Mouse (Mus musculus): ENCODE results near the gene Haus5.

Haus5 gene

DNA sequence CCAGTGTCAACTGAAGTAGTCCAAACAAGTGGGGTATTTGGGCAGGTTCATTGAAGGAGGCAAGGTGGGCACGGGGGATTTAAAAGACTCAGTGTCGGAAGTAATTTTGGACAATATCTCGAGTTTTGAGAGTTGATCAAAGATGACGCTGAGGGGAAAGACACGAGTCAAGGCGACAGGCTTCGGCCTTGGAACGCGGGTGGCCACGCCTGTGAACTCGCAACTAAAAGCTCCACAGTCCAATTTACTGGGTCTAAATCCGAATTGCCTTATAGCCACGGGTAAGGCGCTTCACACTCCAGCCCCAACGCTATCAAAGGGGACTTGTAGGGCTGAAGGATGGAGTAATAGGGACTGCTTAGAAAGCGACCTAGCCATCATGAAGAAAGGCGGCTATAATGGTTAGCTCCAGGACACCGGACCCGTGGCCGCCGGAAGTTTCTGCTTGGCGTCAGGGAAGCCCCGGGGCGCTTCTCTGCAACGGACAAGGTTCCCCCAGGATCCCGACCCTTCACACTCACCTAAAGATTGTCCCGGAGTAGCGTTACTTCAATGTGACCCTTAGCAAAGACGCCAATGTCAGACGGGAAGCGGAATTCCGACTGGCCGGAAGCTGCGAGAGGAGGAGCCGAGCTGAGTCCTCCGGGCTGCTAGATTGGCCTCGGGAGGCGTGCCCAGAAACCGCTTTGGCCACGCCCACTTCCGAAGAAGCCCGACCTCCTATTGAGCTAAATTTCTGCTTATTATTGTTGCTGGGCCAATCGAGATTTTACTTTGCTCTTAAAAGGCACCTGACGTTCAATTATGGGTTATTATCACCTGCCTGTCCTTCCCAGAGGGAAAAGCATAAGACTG is 39.0 kb downstream of the Haus5 start, which contains the start of gene Cox6b1:
Gene Cox6b1 (minus strand): TSS at position 622 of the 855 bp plus-strand sequence.
- DNase-seq (ENCODE audit: low spot score in 2 of 2) = peak; percentile 75 to 84

DNA sequence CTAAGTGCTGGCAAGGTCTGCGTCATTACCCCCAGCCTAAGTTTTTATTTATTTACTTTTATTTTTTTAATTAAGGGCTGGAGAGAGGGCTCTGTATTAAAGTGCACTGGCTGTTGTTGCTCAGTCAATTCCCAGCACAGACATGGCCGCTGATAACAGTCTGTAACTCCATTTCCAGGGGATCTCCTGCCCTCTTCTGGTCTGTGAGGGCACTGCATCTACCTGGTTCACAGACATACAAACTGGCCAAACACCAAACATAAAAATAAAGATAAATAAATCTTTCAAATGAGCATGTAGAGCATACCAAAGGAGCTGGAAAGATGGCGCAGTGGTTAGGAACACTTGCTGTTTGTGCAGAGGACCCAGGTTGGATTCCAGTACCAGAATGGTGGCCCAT is 45.6 kb downstream of the Haus5 start:
- peak in 1 of 2 experiments; percentile 30 for DNase-seq (ENCODE audit: low spot score in 2 of 2)

DNA sequence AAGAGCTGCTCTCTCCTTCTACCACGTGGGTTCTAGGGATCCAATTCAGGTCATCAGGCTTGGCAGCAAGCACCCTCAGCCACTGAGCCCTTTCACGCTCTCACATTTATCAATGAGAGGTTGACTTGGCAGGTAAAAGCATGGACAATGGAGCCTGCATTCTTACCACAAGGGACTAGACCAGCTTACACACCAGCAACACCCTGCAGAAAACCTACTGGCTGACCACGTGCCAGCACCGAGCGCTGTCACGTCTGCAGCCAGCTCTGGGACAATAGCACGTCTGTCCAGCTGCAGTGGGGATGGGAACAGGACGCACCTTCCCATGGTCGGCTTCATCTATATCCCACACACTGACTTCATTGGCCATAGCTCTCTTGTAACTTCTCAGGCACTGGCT is 46.1 kb downstream of the Haus5 start:
- DNase-seq (ENCODE audit: low spot score in 2 of 2) = no peak

DNA sequence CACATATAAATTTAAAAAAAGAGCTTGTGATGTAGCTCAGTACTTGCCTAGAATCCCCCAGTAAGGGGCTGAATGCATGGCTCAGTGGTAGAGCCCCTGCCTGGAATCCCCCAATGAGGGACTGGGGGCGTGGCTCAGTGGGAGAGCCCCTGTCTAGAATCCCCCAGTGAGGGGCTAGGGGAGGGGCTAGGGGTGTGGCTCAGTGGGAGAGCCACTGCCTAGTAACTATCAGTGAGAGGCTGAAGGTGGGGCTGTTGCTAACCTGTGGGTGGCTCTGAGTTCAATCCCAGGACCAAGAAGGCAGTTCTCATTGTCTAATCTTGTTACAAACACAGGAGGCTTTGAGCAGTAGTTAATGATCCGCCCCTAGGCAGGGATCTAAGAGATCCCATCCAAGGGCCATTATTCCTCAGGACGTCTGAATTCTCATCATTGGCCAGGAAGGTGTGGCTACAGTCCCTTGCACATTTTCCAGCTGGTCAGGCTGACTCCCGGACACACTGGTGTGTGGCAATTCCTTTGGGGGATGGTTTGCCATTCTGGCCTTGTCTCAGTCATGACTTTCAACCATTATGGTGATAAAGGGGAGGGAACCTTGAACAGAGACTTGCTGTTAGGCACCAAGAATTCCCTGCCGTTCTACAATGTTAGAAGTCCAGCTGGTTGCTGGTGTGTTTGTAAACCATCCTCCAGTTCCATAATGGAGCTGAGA is 49.6 kb downstream of the Haus5 start:
- no peak for DNase-seq (ENCODE audit: low spot score in 2 of 2)

DNA sequence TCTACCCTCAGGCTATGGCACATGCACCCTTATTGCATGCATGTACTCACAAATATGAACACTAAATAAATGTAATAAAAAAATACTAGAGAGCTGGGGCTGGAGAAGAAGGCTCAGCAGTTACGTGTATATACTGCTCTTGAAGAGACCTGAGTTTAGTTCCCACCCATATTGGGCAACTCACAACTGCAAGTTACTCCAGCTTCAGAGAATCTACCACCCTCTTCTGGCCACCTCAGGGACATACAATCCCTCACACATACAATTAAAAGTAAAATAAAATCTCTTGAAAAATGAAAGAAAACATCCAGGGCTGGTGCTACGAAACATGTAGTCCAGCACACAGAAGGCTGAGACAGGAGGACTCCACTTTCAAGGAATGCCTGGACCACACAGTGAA is 50.3 kb downstream of the Haus5 start:
- DNase-seq (ENCODE audit: low spot score in 2 of 2) = no peak

DNA sequence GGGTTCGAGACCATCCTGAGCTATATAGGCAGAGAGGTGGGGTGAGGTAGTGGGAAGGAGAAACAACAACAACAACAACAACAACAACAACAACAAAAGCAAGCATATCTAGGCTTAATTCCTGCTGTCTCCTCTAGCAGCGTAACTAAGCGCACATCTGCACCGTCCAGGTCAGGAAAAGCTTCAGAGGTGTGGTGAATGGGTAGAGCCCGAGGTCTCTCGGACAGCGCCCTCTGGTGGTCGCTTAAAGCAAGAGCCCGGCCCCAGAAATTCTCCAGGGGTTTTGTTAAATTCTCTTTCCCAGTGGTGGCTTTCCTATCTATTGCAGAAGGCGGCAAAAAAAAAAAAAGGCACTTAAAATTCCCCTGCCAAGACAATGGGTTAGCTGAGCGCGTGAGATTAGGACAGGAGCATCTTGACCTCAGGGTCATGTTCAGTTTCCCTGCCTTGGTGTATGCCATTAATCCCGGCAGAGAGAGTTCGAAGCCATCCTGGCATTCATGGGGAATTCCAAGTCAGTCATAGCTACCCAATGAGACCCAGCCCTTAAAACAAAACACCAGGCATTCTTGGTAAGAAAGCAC is 51.2 kb downstream of the Haus5 start:
- peak; percentile 36 to 70 for DNase-seq (ENCODE audit: low spot score in 2 of 2)

DNA sequence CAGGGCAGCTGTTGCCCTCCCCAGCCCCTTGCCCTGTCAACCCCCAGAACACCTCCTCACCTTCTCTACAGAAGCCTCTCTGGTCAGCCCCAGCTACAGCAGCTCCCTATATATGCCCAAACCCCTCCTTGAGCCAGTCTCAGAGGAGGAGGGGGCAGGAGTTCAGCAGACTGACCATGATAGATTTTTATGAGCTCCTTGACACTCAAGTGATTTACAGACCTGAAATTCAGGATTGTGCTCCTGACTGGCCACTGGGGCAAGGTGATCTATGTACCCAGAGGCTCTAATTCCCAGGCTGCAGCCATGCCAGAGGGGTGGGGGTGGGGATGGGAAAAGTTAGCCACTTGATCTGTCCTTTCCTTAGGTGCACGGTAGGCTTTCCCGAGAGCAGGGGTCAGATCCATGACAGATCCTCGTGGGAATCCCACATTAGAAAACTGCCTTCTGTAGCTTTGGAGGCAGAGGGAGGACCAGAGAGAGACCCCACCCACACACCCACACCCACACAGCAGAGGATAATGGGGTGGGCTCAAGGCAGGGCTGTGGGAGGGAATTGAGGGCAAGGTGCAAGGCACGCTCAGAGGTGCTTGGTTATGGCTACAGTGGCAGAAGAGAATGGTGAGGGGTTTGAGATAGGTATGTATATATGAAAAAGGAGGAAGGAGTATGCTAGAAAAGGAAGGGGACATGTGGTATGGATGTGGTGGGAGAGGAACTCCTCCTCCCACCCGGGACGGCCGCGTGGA is 52.0 kb downstream of the Haus5 start, which contains the start of gene Upk1a:
Gene Upk1a (minus strand): TSS at position 194 of the 749 bp plus-strand sequence.
- DNase-seq (ENCODE audit: low spot score in 2 of 2) = no peak

DNA sequence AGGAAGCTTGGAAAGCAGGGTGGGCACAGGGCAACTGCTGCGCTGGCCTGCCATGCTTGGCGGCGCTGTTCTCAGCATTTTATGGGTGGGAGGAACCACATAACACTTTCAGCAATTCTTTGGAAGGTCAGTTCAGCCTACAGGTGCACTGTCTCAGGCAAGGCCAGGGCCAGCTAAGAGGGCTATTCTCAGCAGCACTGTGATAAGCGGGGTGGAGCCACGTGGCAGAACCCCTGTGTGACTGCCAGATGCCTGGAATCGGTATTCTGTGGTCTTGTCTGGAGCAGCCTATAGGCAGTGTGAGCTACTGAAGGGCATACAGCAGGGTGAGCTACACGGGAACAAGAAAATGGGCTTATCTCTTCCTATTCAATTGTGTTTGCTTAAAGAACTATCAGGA is 54.8 kb downstream of the Haus5 start:
- DNase-seq (ENCODE audit: low spot score in 2 of 2) = no peak

DNA sequence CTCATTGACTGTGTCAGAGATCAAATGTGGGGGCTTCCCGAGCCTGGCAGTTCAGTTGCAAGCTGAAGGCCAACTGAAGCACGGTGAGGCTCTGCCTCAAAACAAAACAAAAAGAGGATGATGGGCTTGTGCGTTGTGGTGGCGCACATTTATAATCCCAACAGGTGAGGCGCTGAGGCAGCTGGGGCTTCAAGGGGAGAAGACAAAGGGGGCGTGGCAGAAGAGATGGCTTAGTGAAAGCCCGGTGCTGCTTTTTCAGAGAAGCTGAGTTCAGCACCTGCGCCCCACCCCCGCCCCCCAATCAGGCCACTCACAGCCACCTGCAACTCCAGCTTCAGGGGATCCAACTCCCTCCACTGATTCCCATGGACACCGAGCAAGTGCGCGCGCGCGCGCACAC is 56.3 kb downstream of the Haus5 start:
- DNase-seq (ENCODE audit: low spot score in 2 of 2) = no peak

DNA sequence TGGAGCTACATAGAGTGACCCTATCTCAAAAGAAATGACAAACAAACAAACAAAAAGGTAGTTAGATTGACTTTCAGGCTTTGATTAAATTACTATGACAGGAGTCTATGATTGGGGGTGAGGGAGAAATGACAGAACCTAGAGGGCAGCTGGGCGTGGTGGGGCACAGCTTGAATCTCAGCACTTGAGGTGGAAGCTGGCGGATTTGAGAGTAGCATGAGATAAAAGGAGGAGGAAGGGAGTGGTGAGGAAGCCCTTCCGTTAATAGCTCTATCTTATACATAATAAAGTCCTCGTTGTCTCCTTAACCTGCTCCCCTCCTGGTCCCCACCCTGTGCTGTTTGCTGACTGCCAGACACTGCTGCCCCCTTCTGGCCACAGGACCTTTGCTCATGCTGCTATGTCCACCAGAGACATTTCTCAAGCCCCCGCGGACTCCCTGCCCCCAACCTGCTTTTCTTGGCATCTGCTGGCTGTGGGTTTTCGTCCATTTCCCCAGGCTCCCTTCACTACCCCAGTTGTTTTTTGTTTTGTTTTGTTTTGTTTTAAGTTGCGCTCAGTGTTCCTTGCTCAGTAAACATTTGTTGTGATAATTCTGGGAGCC is 57.0 kb downstream of the Haus5 start:
- peak; percentile 33 to 68 for DNase-seq (ENCODE audit: low spot score in 2 of 2)

DNA sequence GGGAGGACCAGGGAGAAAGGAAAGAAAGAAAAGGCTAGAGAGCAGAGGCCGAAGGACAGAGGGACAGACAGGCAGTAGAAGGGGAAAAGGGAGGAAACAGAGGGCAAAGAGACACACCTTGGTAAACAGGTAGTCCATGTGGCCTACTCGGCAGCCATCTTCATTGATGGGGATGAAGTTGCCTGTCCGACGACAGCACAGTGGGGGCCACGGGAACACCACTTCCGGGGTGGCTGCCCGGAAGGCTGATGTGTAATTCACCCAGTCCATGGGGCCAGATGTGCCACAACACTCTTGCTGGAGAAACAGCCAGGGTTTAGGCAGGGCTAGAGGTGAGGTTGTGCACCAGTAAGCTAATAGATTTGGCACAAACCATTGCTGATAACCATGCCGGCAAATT is 59.9 kb downstream of the Haus5 start:
- DNase-seq (ENCODE audit: low spot score in 2 of 2) = no peak

DNA sequence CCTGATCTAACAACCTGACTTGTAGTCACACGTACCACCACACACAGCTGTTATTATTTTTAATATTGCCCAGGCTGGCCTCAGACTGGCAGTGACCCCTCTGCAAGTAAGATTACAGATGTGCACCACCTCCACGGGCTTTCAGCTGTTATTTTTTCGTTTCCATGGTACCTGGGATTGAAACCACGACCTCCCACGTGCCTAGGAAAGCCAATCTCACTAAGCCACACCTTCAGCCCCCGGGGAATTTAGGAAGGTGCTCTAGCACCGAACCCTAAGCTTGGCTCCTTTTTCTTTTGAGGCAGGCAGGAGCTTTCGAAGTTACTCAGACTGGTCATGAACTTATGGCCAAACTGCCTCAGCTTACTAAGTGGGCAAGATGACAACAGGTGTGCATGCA is 60.4 kb downstream of the Haus5 start:
- DNase-seq (ENCODE audit: low spot score in 2 of 2) = no peak
